Mouse (Mus musculus): Measurements from ENCODE around the gene Hist1h2ab. TPM values are rescaled to one million over a fixed set of nuclear protein-coding genes. Genes with fewer than 3 reads are reported as not detected.
"Not testable (repeated sequence)": the region's sequence is repeated elsewhere in the genome, so short reads cannot be mapped to it uniquely, and the experiment has no call there.

Gene Hist1h2ab
- total RNA-seq, 2 experiments from 2014 or later, result 58.1 to 68.0 TPM

DNA sequence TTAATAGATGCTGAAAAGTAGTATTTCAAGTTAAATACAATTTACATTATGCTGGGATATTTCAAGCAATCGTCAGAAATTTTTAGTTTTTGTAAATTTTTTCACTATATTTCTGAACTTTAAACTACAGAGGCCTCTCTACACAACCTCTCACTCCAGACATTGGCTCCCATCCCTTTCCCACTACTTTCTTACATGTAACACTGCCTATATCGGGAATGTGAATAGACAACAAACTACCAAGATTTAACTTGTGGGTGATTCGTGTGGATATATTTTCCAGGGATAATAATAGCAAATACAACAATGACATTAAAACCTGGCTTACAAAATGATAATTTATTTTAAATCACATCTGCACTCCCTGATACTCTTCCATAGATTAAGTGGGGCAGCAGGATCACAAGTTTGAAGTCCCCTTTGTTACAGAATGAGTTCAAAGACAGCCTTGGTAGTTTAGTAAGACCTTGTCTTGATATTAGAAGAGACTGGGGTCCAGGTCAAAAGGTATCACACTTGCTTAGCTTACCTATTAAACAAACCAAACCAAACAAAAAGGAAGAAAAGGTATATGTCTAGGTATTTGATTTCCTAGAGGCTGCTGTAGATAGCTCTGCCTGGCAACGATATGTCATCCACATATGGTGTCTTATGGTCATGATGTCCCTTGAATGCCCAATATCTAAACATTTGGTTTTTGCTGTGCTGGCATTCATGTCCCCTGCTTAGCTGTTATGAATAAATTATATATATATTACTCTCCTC, 2.6 kb downstream of the Hist1h2ab start:
- DNase-seq, result no peak

DNA sequence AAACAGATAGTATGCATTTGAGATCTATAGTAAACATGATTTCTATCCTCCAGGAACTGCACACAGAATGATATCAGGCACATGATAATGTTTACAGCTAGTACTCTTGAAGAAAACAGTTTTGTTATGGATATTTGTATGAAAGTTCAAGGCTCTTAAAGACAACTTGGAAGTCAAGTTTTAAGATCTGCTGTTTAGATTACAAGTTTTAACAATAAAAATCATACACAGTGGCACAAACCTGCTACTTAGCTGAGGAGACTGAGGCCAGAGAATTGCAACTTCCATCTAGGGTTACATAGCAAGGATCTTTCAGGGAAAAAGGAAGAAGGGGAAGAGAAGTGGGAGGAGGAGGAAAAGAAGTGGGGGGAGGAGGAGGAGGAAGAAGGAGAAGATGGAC, 4.1 kb downstream of the Hist1h2ab start:
- no peak for DNase-seq

DNA sequence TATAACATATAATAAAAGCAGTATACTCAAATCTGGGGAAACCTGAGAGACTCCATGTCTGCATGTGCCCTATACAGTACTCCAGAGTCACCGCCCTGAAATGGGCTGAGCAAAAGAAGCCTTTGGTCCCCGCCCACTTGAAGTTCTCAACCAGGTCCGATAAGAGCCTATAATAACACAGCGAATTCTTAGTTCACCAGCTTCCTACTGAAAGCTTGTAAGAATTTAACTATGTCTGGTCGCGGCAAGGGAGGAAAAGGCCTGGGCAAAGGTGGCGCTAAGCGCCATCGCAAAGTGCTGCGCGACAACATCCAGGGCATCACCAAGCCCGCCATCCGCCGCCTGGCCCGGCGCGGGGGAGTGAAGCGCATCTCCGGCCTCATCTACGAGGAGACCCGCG, 5.9 kb downstream of the Hist1h2ab start, which contains the start of gene Hist1h4b:
TSS of gene Hist1h4b (plus strand) at position 224 of the 400 bp plus-strand sequence.
- peak; percentile 87 to 90 for DNase-seq

DNA sequence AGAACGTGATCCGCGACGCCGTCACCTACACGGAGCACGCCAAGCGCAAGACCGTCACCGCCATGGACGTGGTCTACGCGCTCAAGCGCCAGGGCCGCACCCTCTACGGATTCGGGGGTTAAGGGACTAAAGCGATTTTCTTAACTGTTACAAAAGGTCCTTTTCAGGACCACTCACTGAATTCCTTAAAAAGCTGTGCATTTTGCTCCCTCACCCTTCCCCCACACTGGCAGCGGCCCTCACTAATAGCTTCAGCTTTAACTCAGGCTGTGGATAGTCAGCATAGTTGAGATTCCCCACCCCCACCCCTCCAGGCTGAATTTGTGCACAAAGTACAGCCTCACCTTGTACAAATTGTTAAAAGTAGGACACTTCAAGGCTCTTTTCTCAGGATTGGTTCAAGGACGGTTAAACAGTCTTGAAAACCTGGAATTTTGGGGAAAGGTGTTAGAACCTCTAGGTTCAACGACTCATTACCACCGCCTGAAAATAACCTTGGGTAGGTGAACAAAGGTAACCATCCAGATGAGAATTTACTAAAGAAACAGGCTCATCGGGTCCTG, 6.4 kb downstream of the Hist1h2ab start:
- DNase-seq, result no peak

DNA sequence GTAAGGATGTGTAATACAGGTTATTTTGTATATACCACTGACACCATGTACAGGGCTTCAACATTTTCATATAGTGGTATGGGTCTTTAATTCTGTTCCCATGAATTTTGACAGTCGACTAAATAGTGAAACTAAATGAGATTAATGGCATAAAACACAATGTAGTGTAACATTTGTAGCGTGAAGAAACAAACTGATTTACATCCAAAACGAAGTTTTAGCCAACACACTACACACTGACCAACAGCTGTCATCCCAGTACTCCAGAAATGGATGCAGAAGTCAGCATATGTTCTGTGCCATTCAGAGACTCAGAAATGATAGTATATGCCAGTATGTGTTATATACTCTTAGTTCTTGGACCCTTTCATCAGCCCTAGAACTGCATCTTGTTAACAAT, 7.0 kb downstream of the Hist1h2ab start:
- no peak for DNase-seq

DNA sequence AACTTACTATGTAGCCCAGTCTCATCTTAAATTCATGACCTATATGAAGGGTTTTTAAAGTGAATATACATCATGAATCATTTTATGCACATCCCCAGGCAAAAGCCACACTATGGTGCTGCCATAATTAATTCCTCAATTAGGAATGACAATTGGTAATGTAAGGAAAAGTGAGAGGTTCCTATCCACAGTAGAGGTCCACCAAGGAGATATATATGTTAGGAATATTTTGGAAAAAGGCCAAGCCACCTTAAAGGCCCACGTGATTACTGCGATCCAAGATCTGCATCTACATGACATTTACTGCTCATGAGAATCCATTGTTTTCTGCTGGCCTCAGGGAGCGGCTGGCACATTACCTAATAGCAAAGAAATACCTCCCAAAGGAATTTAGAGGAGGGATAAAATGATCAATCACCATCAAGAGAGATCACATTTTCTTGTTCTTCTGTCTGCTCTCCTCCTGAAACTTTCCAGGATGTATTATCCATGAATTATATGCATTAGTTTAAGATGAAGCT, 8.4 kb downstream of the Hist1h2ab start:
- no peak for DNase-seq

DNA sequence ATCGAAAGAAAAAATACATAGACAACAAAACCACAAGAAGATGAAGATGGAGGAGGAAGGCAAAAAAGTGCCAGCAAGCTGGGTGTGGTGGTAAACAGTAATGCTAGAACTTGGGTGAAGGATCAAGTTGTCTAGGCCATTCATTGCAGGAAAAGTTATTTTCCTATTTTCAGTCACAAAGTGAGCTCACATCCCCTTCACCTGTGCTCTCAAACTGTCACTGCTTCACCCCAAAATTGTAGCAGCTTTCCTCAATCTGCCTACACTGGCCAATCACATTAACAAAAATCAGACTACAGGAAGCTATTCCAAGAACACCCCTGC, 9.0 kb downstream of the Hist1h2ab start:
- no peak for DNase-seq

DNA sequence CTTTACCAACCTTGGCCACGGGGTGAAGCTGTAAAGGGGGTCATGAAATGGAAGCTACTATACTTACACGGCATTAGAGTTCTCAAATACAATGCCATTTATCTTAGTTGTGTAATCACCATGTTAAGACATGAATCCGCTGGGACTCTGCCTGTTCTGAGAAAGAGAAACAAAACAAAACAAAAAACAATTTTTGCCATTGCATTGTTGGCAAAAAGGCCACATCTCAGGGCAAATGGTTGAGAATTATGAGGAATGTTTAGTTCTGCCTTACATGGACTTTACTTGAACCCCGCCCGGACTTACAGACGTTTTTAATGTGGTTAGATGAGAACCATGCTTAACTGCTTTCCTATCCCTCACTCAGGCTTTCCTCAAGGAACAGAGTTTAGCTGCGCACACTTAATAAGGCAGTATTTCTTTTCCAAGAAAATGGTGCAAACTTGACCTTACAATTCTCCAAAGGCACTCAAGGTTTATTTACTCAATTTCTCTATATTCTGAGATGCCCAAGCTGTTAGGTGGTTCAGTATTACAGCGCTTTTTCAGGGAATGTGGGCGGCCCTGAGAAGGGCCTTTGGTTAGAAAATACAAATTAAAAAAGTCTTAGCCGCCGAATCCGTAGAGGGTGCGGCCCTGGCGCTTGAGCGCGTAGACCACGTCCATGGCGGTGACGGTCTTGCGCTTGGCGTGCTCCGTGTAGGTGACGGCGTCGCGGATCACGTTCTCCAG, 9.5 kb downstream of the Hist1h2ab start:
- DNase-seq, result no peak

DNA sequence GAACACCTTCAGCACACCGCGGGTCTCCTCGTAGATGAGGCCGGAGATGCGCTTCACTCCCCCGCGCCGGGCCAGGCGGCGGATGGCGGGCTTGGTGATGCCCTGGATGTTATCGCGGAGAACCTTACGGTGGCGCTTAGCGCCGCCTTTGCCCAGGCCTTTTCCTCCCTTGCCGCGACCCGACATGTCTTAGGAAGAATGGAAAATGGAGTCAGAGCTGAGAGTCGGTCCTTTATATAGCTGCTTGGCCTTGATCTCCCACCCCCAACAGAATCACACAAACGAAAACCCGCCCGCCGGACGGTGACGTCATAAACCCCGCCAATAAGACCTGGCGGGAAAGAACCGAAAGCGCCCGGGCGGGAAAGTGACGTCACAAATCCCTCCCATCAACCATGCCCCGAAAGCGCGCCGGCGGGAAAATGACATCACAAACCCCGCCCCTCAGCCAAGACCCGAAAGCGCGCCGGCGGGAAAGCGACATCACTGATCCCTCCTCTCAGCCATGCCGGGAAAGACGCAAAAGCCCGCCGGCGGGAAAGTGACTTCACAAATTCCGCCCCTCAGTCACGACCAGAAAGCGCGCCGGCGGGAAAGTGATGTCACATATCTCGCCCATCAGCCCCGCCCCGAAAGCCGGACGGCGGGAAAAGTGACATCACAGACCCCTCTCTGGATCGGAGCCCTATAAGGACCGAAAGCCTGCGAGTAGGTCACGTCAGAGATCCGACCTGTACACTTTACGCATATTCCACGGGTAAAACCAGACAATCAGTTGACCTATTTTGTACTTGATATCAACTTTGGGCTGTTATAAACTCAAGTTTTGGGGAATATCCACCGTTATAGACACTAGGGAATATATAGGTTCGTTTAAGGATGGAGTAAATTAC, 10.3 kb downstream of the Hist1h2ab start, which contains the start of gene Hist1h4a:
TSS of gene Hist1h4a (minus strand) at position 259 of the 893 bp plus-strand sequence.
- peak; percentile 98 for DNase-seq

DNA sequence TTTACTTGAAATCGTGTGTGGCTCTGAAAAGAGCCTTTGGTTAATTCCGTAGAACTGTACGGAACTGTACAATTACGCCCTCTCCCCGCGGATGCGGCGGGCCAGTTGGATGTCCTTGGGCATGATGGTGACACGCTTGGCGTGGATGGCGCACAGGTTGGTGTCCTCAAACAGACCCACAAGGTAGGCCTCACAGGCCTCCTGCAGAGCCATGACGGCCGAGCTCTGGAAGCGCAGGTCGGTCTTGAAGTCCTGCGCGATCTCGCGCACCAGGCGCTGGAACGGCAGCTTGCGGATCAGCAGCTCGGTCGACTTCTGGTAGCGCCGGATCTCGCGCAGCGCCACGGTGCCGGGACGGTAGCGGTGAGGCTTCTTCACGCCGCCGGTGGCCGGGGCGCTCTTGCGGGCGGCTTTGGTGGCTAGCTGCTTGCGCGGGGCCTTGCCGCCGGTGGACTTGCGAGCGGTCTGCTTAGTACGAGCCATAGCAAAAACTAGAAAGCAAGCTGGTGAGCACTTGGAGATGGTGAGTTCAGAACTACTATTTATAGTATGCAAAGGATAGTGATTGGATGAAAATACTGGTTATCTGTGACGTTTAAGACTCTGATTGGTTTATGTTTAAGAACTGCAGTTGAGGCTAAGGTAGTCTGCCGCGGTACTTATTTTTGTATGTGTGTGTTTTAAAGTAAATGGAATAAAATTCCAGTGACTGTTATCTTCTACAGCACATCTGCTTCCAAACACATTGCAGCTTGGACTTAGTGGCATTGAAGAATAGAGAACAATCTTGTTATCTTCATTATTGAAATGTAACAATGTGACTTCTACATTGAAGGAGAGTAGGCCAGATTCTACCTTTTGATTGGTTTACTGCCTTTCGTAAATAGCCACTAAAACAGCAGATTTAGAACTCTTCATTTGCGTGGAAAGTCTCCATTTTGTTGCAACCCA, 11.2 kb downstream of the Hist1h2ab start, which contains the start of gene Hist1h3a:
TSS of gene Hist1h3a (minus strand) at position 516 of the 951 bp plus-strand sequence.
- DNase-seq, result peak; percentile 56 to 67

DNA sequence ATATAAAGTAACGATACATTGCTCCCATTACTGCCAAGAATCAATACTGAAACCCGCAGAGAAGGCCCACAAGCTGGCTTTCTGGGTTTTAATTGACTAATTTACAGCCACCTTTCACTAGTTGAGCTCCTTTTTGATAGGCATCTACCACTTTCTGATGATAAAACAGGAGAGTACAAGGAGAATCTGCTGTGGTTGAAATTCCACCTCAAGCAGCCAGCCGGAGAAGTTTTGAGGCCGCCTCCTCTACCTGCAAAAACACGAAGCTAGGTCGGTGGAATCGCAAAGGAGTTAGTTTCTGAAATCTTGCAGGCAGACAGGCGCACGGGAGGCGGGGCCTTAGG, 12.3 kb downstream of the Hist1h2ab start:
- no peak for DNase-seq

DNA sequence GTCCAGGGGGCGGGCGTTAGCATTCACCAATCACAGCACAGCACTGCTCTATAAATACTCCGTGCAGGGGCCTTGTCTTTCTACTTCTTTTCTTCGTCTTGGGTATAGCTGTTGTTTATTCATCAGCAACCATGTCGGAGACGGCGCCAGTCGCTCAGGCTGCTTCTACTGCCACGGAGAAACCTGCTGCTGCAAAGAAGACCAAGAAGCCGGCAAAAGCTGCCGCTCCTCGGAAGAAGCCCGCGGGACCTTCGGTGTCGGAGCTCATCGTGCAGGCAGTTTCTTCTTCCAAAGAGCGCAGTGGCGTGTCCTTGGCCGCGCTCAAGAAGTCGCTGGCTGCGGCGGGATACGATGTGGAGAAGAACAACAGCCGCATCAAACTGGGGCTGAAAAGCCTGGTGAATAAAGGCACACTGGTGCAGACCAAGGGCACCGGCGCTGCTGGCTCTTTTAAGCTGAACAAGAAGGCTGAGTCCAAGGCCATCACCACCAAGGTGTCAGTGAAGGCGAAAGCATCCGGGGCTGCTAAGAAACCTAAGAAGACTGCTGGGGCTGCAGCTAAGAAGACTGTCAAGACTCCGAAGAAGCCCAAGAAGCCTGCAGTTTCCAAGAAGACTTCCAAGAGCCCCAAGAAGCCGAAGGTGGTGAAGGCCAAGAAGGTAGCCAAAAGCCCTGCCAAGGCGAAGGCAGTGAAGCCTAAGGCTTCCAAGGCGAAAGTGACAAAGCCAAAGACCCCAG, 12.8 kb downstream of the Hist1h2ab start, which contains the start of gene Hist1h1a:
TSS of gene Hist1h1a (plus strand) at position 81 of the 738 bp plus-strand sequence.
- DNase-seq, result peak; percentile 83 to 90

DNA sequence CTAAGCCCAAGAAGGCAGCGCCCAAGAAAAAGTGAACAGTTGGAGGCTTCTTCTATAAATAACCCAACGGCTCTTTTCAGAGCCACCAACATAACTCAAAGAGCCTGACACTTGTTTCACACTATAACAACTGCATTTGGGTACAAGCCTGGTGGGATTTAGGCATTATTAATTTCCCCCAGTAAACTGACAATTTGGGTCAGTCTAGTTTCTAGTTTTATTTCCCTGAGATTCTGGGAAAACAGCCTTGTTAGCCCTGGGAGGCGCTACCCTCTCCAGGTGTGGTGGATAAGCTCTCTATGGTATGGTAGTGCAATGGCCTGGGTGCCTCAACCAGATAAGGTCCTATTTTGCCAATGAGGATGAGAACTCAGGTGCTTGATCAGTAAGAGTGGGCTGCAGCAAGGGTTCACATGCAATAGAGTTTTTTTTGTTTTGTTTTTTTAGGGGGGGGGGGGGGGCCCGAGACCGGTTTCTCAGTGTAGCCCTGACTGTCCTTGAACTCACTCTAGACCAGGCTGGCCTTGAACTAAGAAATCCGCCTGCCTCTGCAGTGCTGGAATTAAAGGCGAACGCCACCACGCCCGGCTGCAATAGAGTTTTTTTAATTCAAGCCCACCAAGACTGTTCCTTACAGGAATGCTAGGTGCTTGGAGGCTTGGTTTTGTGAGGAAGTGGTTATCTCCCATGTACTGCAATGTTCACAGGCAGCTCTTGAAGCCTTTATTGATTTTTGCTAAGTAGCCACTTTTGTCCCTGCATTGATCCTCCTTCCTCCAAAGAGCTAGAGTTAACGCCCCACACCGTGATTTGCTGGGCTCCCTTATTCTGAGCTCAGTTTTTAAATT, 13.6 kb downstream of the Hist1h2ab start:
- no peak for DNase-seq

DNA sequence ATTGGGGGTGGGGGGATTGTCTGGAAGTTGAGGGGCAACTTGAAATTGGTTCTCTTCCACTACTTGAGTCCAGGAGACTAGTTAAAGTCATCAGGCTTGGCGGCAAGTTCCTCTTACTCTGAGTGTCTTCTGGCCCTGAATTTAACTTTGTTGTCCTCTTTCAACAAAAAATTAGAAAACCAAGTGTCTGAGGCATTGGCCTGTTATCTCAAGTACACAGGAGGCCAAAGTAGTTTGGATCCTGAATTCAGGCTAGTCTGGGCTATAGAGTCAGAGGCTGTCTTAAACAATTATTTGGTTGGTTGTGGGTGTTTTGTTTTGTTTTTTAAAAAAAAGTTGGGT, 14.2 kb downstream of the Hist1h2ab start:
- no peak for DNase-seq

DNA sequence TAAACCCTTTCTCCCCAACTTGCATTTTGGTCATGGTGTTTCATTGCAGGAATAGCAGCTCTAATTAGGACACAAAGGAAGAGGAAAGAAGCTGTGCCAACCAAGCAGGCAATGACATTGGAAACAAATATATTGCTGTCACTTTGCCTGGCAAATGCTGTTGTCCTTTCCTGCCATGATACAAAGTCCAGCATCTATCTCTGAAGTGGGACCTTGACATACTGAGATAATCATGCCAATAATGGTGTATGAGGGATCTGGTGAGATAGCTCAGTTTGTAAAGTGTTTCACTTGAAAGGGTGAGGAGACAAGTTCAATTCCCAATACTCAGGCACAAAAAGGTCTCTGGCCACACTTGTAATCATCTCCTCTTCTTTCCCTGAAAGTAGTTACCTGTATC, 15.8 kb downstream of the Hist1h2ab start:
- peak in 1 of 2 experiments; percentile 17 for DNase-seq

DNA sequence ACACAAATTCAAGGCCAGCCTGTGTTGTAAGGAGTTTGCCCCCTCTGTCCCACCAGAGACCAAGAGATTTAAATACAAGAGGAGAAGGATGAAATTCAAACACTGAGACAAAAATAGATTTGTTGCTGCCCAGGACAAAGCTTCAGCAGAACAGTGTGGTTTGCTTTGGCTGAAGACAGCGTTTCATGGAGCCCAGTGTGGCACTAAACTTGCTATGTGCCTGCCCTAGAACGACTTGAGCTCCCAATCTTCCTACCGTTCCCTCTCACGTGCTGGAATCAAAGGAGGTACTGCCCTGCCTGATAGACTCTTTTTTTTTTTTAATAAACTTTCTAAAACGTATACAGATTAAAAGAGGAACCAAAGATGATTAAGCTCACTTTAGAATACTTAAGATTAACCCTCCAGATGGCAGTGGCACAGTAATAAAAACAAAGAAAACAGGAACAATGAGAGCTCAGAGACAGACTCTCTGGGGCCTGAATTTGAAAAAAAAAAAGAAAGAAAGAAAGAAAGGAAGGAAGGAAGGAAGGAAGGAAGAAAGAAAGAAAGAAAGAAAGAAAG, 18.0 kb downstream of the Hist1h2ab start:
- DNase-seq, result no peak

DNA sequence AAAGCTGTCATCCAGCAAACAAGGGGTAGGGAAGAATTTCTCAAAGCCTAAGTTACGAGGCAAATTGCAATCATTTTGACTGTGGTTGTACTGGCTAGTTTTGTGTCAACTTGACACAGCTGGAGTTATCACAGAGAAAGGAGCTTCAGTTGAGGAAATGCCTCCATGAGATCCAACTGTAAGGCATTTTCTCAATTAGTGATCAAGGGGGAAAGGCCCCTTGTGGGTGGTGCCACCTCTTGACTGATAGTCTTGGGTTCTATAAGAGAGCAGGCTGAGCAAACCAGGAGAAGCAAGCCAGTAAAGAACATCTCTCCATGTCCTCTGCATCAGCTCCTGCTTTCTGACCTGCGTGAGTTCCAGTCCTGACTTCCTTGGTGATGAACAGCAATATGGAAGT, 18.7 kb downstream of the Hist1h2ab start, which contains the start of gene Trim38:
TSS of gene Trim38 (plus strand) at position 301 of the 400 bp plus-strand sequence.
- not testable (repeated sequence) for DNase-seq

DNA sequence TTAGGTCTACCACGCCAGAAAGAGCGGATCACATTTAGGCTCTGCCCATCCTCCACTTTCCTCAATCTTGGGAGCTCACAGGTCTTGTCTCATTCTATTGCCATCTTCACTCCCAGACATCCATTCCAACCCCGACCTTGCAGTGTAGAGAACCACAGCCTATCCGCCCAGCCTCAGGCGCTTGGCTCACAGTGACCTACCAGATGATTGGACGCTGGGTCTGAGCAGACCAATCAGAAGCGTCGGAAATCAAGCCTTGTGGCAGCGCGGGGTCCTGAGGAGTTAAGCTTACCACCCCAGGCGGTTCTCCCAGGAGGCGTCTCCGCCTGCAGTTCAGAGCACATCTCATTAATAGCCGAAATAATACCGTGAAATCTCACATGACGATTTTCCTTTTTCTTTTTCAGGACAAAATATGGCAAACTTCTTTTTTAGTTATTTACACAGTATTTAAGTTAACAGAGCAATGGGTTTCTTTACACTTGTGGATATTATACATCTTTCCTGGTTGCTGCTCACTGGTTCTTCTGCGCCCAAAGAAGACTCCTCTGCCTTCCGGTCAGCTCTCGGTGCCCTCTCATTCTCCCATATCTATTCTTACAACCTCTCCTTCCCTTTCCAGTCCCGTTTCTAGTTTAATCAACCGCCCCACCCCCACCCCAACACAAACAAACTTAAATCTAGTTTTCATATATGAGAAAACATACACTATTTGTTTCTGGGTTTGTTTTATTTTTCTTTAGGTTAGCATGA, 21.8 kb downstream of the Hist1h2ab start:
- peak; percentile 57 to 58 for DNase-seq

All from adrenal gland, postnatal 36 days (tissue).